Mouse (Mus musculus) embryonic facial prominence, embryonic 13.5 days (tissue): ENCODE measurements around the gene Dram2. TPM values are rescaled to one million over a fixed set of nuclear protein-coding genes. Genes with fewer than 3 reads are reported as not detected.

ENCODE experiments used
- ATAC-seq: fragments of 200-750 bp; cut with Nextera tagmentation; 2 replicates; pipeline ENCODE4 v1.8.0; 2017; ENCODE audit warnings: low read depth; ENCODE audit not compliant: insufficient number of reproducible peaks, insufficient read depth, low FRiP score, low TSS enrichment
- H3K27ac ChIP-seq: fragments of 300-500 bp; sonication (generic); 2 replicates; pipeline ENCODE4 v1.5.1; 2015; ENCODE audit warnings: moderate library complexity, mild to moderate bottlenecking, inconsistent platforms
- H3K27me3 ChIP-seq: fragments of 300-500 bp; sonication (generic); 2 replicates; pipeline ENCODE4 v1.6.1; 2015; ENCODE audit warnings: mild to moderate bottlenecking, inconsistent platforms
- H3K36me3 ChIP-seq: fragments of 300-500 bp; sonication (generic); 2 replicates; pipeline ENCODE4 v1.6.1; 2015; ENCODE audit warnings: mild to moderate bottlenecking, inconsistent platforms
- H3K4me1 ChIP-seq: fragments of 300-500 bp; sonication (generic); 2 replicates; pipeline ENCODE4 v1.6.1; 2015; ENCODE audit warnings: inconsistent platforms
- H3K4me2 ChIP-seq: fragments of 300-500 bp; sonication (generic); 2 replicates; pipeline ENCODE4 v1.6.1; 2015; ENCODE audit warnings: moderate library complexity, mild to moderate bottlenecking, inconsistent platforms
- H3K4me3 ChIP-seq: fragments of 300-500 bp; sonication (generic); 2 replicates; pipeline ENCODE4 v1.5.1; 2015; ENCODE audit warnings: mild to moderate bottlenecking, inconsistent platforms
- H3K9ac ChIP-seq: fragments of 300-500 bp; sonication (generic); 2 replicates; pipeline ENCODE4 v1.6.1; 2015; ENCODE audit warnings: mild to moderate bottlenecking, inconsistent platforms
- H3K9me3 ChIP-seq: fragments of 300-500 bp; sonication (generic); 2 replicates; pipeline ENCODE4 v1.6.1; 2016; ENCODE audit warnings: inconsistent platforms
- WGBS: fragments of 180-500 bp; shearing (Covaris S2); methylation state at CpG from one replicate; pipeline ENCODE4 v1.1.7; 2015; ENCODE audit warnings: mixed read lengths; 5-methylcytosine and 5-hydroxymethylcytosine counted together
- polyA plus RNA-seq: library from polyadenylated mRNA; unstranded; fragments of >200 nt; fragmentation: Nextera tagmentation; extraction: Ambion mirVana; gene quantifications from 2 replicates; pipeline ENCODE4 v1.2.1, GENCODE M21; 2015

Gene Dram2
- 41.0 and 41.3 TPM in 2 replicates for polyA plus RNA-seq

- Histone ChIP-seq H3K36me3 (peaks cover 5% of the 10 kb centered on the region; the same call in 1 of the 2 replicates), H3K4me1 (peaks cover 16% of the 10 kb centered on the region), H3K27me3 (no peaks in the 10 kb centered on the region), H3K9me3 (no peaks in the 10 kb centered on the region), H3K4me3 (peak within 1 kb of the TSS; percentile 84), H3K4me2 (peak within 1 kb of the TSS; percentile 64), H3K9ac (peak within 1 kb of the TSS; percentile 95), H3K27ac (peak within 1 kb of the TSS; percentile 99)
- ATAC-seq, result peak; percentile 95
- WGBS, result under 1% methylated on average over 63 of the region's 63 CpGs
Observed at GRCm38 (mm10) chr3:106547171-106547923, at the start of gene Dram2, which contains the start of gene Cept1. Gene Dram2, plus strand, starts transcription at chr3:106547798. Gene Cept1, minus strand, starts transcription at chr3:106547802.

GRCm38 (mm10) chr3:106500510-106500909, 47.1 kb upstream of the Dram2 start:
- 87% methylated on average over 2 of the region's 2 CpGs for WGBS
- no peak overlapping the region for H3K4me3 ChIP-seq
- no peak overlapping the region for H3K9ac ChIP-seq
- H3K4me1 ChIP-seq, result no peaks in the 10 kb centered on the region
- H3K36me3 ChIP-seq, result peaks cover 36% of the 10 kb centered on the region
- no peak overlapping the region for H3K4me2 ChIP-seq
- H3K9me3 ChIP-seq, result no peaks in the 10 kb centered on the region
- no peak for ATAC-seq
- no peak overlapping the region for H3K27ac ChIP-seq
- H3K27me3 ChIP-seq, result no peaks in the 10 kb centered on the region

- no peak overlapping the region for H3K4me2 ChIP-seq
- ATAC-seq, result no peak
- no peak overlapping the region for H3K4me3 ChIP-seq
- 85% methylated on average over 2 of the region's 2 CpGs for WGBS
- peaks cover 36% of the 10 kb centered on the region for H3K36me3 ChIP-seq
- H3K9me3 ChIP-seq, result no peaks in the 10 kb centered on the region
- no peak overlapping the region for H3K27ac ChIP-seq
- H3K4me1 ChIP-seq, result no peaks in the 10 kb centered on the region
- no peaks in the 10 kb centered on the region for H3K27me3 ChIP-seq
- H3K9ac ChIP-seq, result no peak overlapping the region
Observed at GRCm38 (mm10) chr3:106502892-106503291, 44.7 kb upstream of the Dram2 start.

GRCm38 (mm10) chr3:106510669-106511068, 36.9 kb upstream of the Dram2 start:
- WGBS, result 97% methylated on average over 1 of the region's 1 CpGs
- no peaks in the 10 kb centered on the region for H3K4me1 ChIP-seq
- H3K27me3 ChIP-seq, result no peaks in the 10 kb centered on the region
- ATAC-seq, result no peak
- H3K4me2 ChIP-seq, result no peak overlapping the region
- H3K27ac ChIP-seq, result no peak overlapping the region
- H3K36me3 ChIP-seq, result no peaks in the 10 kb centered on the region
- H3K4me3 ChIP-seq, result no peak overlapping the region
- no peak overlapping the region for H3K9ac ChIP-seq
- H3K9me3 ChIP-seq, result no peaks in the 10 kb centered on the region

DNA sequence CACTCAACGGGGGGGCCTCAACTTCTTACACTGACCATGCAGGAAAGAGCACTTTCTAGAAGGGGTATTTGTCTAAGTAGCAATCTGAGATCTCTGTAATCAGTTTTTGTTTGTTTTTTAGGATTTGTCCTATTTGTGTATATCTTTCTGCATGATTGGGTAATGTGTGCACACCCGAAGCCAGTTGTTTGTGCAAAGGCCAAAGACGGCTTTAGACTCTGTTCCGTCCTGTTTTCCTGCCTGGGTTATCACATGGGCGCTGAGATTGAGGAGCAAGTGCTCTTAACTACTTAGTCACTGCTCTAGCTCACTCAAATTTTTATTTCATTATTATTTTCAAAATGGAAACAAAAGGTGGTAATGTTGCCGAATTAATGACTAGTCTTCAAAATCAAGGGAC, 32.6 kb upstream of the Dram2 start:
- Histone ChIP-seq H3K27ac (no peak overlapping the region), H3K9me3 (no peaks in the 10 kb centered on the region), H3K4me1 (no peaks in the 10 kb centered on the region), H3K4me3 (no peak overlapping the region), H3K27me3 (no peaks in the 10 kb centered on the region), H3K36me3 (no peaks in the 10 kb centered on the region; the same call in 1 of the 2 replicates), H3K9ac (no peak overlapping the region), H3K4me2 (no peak overlapping the region)
- WGBS, result 85% methylated on average over 6 of the region's 6 CpGs
- ATAC-seq, result no peak

GRCm38 (mm10) chr3:106522730-106523129, 24.9 kb upstream of the Dram2 start:
- no peak for ATAC-seq
- Histone ChIP-seq H3K27ac (no peak overlapping the region), H3K9me3 (no peaks in the 10 kb centered on the region), H3K9ac (no peak overlapping the region), H3K36me3 (no peaks in the 10 kb centered on the region; the same call in 1 of the 2 replicates), H3K4me1 (no peaks in the 10 kb centered on the region), H3K4me2 (no peak overlapping the region), H3K4me3 (no peak overlapping the region), H3K27me3 (no peaks in the 10 kb centered on the region)
- 98% methylated on average over 1 of the region's 1 CpGs for WGBS

DNA sequence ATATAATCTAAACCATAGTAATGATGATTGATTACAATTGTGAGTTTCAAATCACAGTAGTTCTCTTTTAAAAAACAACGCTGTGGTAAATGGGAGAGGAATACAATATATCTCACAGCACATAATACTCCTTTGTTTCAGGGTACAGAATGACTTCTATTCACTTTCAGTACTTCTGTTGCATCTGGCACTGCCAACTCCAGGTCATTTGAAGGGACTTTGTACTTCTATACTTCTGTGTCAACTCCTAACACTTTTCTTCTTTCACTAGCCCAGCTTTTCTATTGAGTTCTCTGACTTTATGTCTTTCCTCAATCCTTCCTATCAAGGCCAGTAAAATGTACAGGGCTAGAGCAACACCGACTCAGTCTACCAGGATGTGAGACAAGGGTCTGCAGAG, 21.2 kb upstream of the Dram2 start:
- Histone ChIP-seq H3K4me3 (no peak overlapping the region), H3K4me1 (no peaks in the 10 kb centered on the region), H3K4me2 (no peak overlapping the region), H3K9me3 (no peaks in the 10 kb centered on the region), H3K9ac (no peak overlapping the region), H3K27me3 (no peaks in the 10 kb centered on the region), H3K27ac (no peak overlapping the region), H3K36me3 (no peaks in the 10 kb centered on the region; the same call in 1 of the 2 replicates)
- 88% methylated on average over 2 of the region's 2 CpGs for WGBS
- ATAC-seq, result no peak

DNA sequence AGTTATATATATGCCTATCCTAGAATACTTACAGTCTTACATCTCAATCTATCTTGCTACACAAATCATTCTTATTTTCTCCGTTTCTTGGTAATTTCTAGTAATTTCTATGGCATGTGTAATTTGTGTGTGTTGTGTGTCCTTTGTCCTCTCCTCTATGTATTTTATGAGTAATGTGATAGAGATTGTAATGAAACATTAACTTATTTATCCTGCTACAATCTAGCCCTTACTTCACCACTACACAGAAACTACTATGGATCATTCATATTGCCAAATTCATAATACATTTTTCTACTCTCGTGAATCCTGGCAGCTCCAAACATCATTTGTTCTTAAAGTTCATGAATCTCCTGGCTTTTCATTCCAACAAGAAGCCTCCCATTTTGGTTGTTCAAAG, 19.6 kb upstream of the Dram2 start:
- Histone ChIP-seq H3K4me3 (no peak overlapping the region), H3K27ac (no peak overlapping the region), H3K4me2 (no peak overlapping the region), H3K27me3 (no peaks in the 10 kb centered on the region), H3K9me3 (no peaks in the 10 kb centered on the region), H3K36me3 (no peaks in the 10 kb centered on the region; the same call in 1 of the 2 replicates), H3K4me1 (no peaks in the 10 kb centered on the region), H3K9ac (no peak overlapping the region)
- ATAC-seq, result no peak
- 89% methylated on average over 2 of the region's 2 CpGs for WGBS

- Histone ChIP-seq H3K9me3 (no peaks in the 10 kb centered on the region), H3K4me3 (no peak overlapping the region), H3K36me3 (peaks cover 11% of the 10 kb centered on the region), H3K27me3 (no peaks in the 10 kb centered on the region), H3K9ac (no peak overlapping the region), H3K27ac (no peak overlapping the region), H3K4me1 (no peaks in the 10 kb centered on the region), H3K4me2 (no peak overlapping the region)
- 88% methylated on average over 2 of the region's 2 CpGs for WGBS
- no peak for ATAC-seq
Observed at GRCm38 (mm10) chr3:106533277-106533676, 14.3 kb upstream of the Dram2 start.

DNA sequence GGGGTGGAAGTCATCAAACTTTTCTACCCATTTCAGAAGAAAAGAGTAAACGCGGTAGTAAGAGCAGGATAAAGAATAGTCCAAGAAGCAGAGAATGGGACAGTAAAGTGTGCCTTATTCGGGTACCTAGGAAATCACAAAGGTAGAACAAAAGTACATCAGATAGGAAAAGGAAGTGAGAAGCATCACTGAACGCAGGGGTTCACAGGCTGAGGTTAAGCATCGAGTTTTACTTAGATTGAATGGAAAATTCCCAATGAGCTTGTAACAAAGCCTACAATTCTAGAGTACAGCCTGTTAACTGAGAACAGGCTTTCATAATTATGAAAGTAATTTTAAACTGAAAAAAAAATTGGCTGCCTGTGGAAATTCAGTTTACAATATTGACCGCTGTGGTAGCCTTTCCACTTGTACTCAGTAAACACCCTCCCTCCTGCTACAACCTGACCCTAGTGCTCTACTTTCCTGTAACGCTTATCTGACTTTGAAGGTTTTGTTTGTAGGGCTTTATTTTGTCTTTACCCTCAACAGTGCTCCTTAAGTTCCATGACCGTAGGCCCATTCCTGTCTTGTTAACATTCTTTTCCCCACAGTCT, 2.8 kb upstream of the Dram2 start:
- 77% methylated on average over 8 of the region's 8 CpGs for WGBS
- Histone ChIP-seq H3K27me3 (no peaks in the 10 kb centered on the region), H3K4me2 (no peak overlapping the region), H3K4me3 (no peak overlapping the region), H3K9me3 (no peaks in the 10 kb centered on the region), H3K9ac (no peak overlapping the region), H3K36me3 (no peaks in the 10 kb centered on the region), H3K4me1 (peaks cover 16% of the 10 kb centered on the region), H3K27ac (no peak overlapping the region)
- no peak for ATAC-seq

- Histone ChIP-seq H3K9me3 (no peaks in the 10 kb centered on the region), H3K36me3 (peaks cover 8% of the 10 kb centered on the region; the same call in 1 of the 2 replicates), H3K4me2 (peak overlapping the region; percentile 64), H3K4me3 (peak overlapping the region; percentile 84), H3K4me1 (peaks cover 16% of the 10 kb centered on the region), H3K27ac (peak overlapping the region; percentile 99), H3K27me3 (no peaks in the 10 kb centered on the region), H3K9ac (peak overlapping the region; percentile 95)
- no peak for ATAC-seq
- WGBS, result under 1% methylated on average over 27 of the region's 27 CpGs
Observed at GRCm38 (mm10) chr3:106547924-106548539, 434 bp downstream of the Dram2 start.
